Comparison of ENCODE assay signal across 9 mouse cellular contexts in genomic region chr8:114074122-114074521, GRCm38 (mm10). TPM values are rescaled to one million over a fixed set of nuclear protein-coding genes. Genes with fewer than 3 reads are reported as not detected.
DNase-seq lines count a peak whose midpoint lies in the region; ATAC-seq and TF ChIP-seq lines count a peak whose summit lies in the region.
"Had no signal": no experiment of that assay in that cellular context is flagged by ENCODE, and none has a peak within 500 bp of the region (broad histone marks: within the 10 kb centered on the region; RNA-seq: fewer than 3 reads in every experiment).

No protein-coding gene starts in this region.

- H3K27ac ChIP-seq in kidney, embryonic 15.5 days = no peak overlapping the region
- H3K27ac ChIP-seq in midbrain, postnatal 0 days (ENCODE audit: low read depth, low read length) = no peak overlapping the region
- H3K27ac ChIP-seq: macrophage had no signal

- intact Hi-C loops in heart, postnatal 25 days (cut with DNase I) = no loop called here

- no peak overlapping the region for H3K9ac ChIP-seq in kidney, embryonic 15.5 days
- H3K9ac ChIP-seq in midbrain, postnatal 0 days (replicated peaks; ENCODE audit: low read length, poor library complexity, severe bottlenecking) = no peak overlapping the region

- no peak overlapping the region for H3K4me3 ChIP-seq in kidney, embryonic 15.5 days (replicated peaks)
- H3K4me3 ChIP-seq in midbrain, postnatal 0 days (ENCODE audit: low read depth, low read length) = no peak overlapping the region

- peak; percentile 52 for TF ChIP-seq CTCF in midbrain, postnatal 0 days (IDR thresholded peaks at IDR 0.05)

- no peaks in the 10 kb centered on the region for H3K36me3 ChIP-seq in kidney, embryonic 15.5 days
- no peaks in the 10 kb centered on the region for H3K36me3 ChIP-seq in midbrain, postnatal 0 days (ENCODE audit: insufficient read depth, low read length)

- 90% methylated on average over 2 of the region's 2 CpGs for WGBS in kidney, embryonic 15.5 days
- WGBS in midbrain, postnatal 0 days = 90% methylated on average over 2 of the region's 2 CpGs

- H3K4me2 ChIP-seq in kidney, embryonic 15.5 days = no peak overlapping the region
- H3K4me2 ChIP-seq in midbrain, postnatal 0 days (ENCODE audit: low read depth, low read length, poor library complexity, severe bottlenecking) = no peak overlapping the region

- no peaks in the 10 kb centered on the region for H3K9me3 ChIP-seq in kidney, embryonic 15.5 days (replicated peaks)
- no peaks in the 10 kb centered on the region for H3K9me3 ChIP-seq in midbrain, postnatal 0 days (ENCODE audit: low read length)

- no peak for ATAC-seq in kidney, embryonic 15.5 days (replicated peaks; ENCODE audit: low FRiP score)
- no peak for ATAC-seq in midbrain, postnatal 0 days (ENCODE audit: low FRiP score)

- peak; percentile 19 for DNase-seq in kidney, adult 9 months
- peak; percentile 60 for DNase-seq in CD4-positive, CD25-positive, alpha-beta regulatory T cell, adult 2 months (ENCODE audit: low read depth, low spot score)
- peak; percentile 68 for DNase-seq in R1 (ENCODE audit: low read depth, low spot score)
- peak; percentile 19 for DNase-seq in embryo, embryonic 11 days
- no peak for DNase-seq in midbrain, postnatal 0 days (ENCODE audit: low spot score)
- no peak for DNase-seq in heart, postnatal 25 days (ENCODE audit: low spot score)
- no peak for DNase-seq in urinary bladder, postnatal 10 days (ENCODE audit: low spot score)

- H3K4me1 ChIP-seq in kidney, embryonic 15.5 days = no peaks in the 10 kb centered on the region
- H3K4me1 ChIP-seq in midbrain, postnatal 0 days (ENCODE audit: insufficient read depth, low read length) = no peaks in the 10 kb centered on the region

- no peaks in the 10 kb centered on the region for H3K27me3 ChIP-seq in kidney, embryonic 15.5 days
- H3K27me3 ChIP-seq in midbrain, postnatal 0 days (ENCODE audit: insufficient read depth, low read length) = no peaks in the 10 kb centered on the region

RNA-seq across cellular contexts. Expression of gene Nudt7, which starts 59.2 kb away (rescaled TPM):
- polyA plus RNA-seq in kidney, embryonic 15.5 days (2015; fragmentation: Nextera tagmentation; extraction: Ambion mirVana) = 17.4 and 18.2 TPM in 2 replicates
- total RNA-seq in midbrain, postnatal 0 days (2014; rRNA removed) = 0.71 and 1.4 TPM in 2 replicates
- polyA plus RNA-seq in midbrain, postnatal 0 days (2015; fragmentation: Nextera tagmentation; extraction: Ambion mirVana) = 3.5 and 3.9 TPM in 2 replicates
- 10 to 100 TPM; 84.6 to 89.5 TPM for total RNA-seq in heart, postnatal 25 days (2021)

Comparison
In these comparisons a context has a peak if more than half of its experiments do, and no peak if none do; other contexts are left out.
1. DNase-seq: peak in kidney, adult 9 months (single experiment), CD4-positive, CD25-positive, alpha-beta regulatory T cell, adult 2 months (single experiment), R1 (single experiment) and embryo, embryonic 11 days (single experiment); none in midbrain, postnatal 0 days (single experiment), heart, postnatal 25 days (single experiment) and urinary bladder, postnatal 10 days (single experiment).
2. RNA of gene Nudt7, which starts 59.2 kb away (total RNA-seq): 84.6 to 89.5 TPM in heart, postnatal 25 days; 0.71 to 1.4 TPM in midbrain, postnatal 0 days; every median in the first group is over 10 times any median in the second.